Mouse (Mus musculus) CH12.LX (cell line): Measurements from ENCODE around the gene Olfr699. TPM values are rescaled to one million over a fixed set of nuclear protein-coding genes. Genes with fewer than 3 reads are reported as not detected.

ENCODE experiments used
- DNase-seq: peaks from one replicate; pipeline ENCODE4 v3.0.0-alpha.2; 2013; ENCODE audit errors: extremely low read depth
- H3K27ac ChIP-seq: 2 replicates; pipeline ENCODE4 v1.5.1; 2012; ENCODE audit warnings: low read depth, mild to moderate bottlenecking, control low read depth, moderate library complexity; ENCODE audit not compliant: insufficient read depth
- H3K27me3 ChIP-seq: replicated peaks from 2 replicates; pipeline ENCODE3; 2012; ENCODE audit warnings: inconsistent platforms
- H3K36me3 ChIP-seq, 2 experiments: replicated peaks in 1 of 2; 2 replicates each; pipeline versions ENCODE3 to v1.6.1; 2012; ENCODE audit warnings: inconsistent platforms in 1 of 2, low read length in 1 of 2, mild to moderate bottlenecking in 1 of 2, mixed read lengths in 1 of 2, moderate library complexity in 1 of 2; ENCODE audit not compliant: control insufficient read depth in 1 of 2, insufficient read depth in 1 of 2
- H3K4me1 ChIP-seq, 2 experiments: 2 replicates each; pipeline ENCODE4 v1.6.1; 2012; ENCODE audit warnings: inconsistent platforms in 1 of 2, moderate library complexity in 1 of 2; ENCODE audit not compliant: insufficient read depth in 2 of 2, control insufficient read depth in 1 of 2
- H3K4me2 ChIP-seq: 2 replicates; pipeline ENCODE4 v1.6.1; 2012; ENCODE audit warnings: low read depth, mild to moderate bottlenecking, control low read depth; ENCODE audit not compliant: poor library complexity, insufficient read depth, severe bottlenecking
- H3K4me3 ChIP-seq, 3 experiments: fragments of 150-350 bp in 1 of 3; sonication (generic) in 1 of 3; replicated peaks in 1 of 3; 2 replicates each; pipeline versions ENCODE3 to v1.5.1; 2011 to 2012; ENCODE audit warnings: low read depth in 2 of 3, low read length in 2 of 3, mild to moderate bottlenecking in 2 of 3, moderate library complexity in 2 of 3, control low read depth in 1 of 3, improper control_type of control experiment in 1 of 3, inconsistent platforms in 1 of 3, mixed read lengths in 1 of 3; ENCODE audit not compliant: poor library complexity in 1 of 3
- H3K79me2 ChIP-seq: replicated peaks from 2 replicates; pipeline ENCODE4 v1.6.1; 2012; ENCODE audit warnings: mild to moderate bottlenecking, moderate library complexity; ENCODE audit not compliant: control insufficient read depth, poor library complexity, insufficient read depth, severe bottlenecking; ENCODE audit errors: extremely low read depth
- H3K9ac ChIP-seq: 2 replicates; pipeline ENCODE4 v1.6.1; 2012; ENCODE audit warnings: low read depth, mild to moderate bottlenecking, control low read depth, moderate library complexity; ENCODE audit not compliant: insufficient read depth
- H3K9me3 ChIP-seq: replicated peaks from 2 replicates; pipeline ENCODE3; 2012; ENCODE audit warnings: low read length, inconsistent platforms, mixed read lengths
- BHLHE40 ChIP-seq: IDR thresholded peaks from 2 replicates; pipeline ENCODE4 v1.6.1; 2011; ENCODE audit warnings: mild to moderate bottlenecking, low read depth, low read length, improper control_type of control experiment
- CHD1 ChIP-seq: IDR thresholded peaks from 2 replicates; pipeline ENCODE4 v1.6.1; 2012; ENCODE audit warnings: low read depth, low read length, improper control_type of control experiment, inconsistent platforms
- CTCF ChIP-seq, 2 experiments: IDR thresholded peaks in 1 of 2; conservative IDR thresholded peaks in 1 of 2; 2 replicates each; pipeline ENCODE4 v1.5.1; 2011 to 2012; ENCODE audit warnings: low read depth in 2 of 2, low read length in 2 of 2, improper control_type of control experiment in 1 of 2, inconsistent platforms in 1 of 2, mild to moderate bottlenecking in 1 of 2, moderate library complexity in 1 of 2
- E2F4 ChIP-seq: IDR thresholded peaks from 2 replicates; pipeline ENCODE4 v1.6.1; 2011; ENCODE audit warnings: low read depth, low read length, improper control_type of control experiment; ENCODE audit not compliant: insufficient replicate concordance
- ELF1 ChIP-seq: IDR thresholded peaks from 2 replicates; pipeline ENCODE4 v1.6.1; 2014; ENCODE audit warnings: low read depth, mild to moderate bottlenecking, inconsistent platforms, low read length, improper control_type of control experiment
- EP300 ChIP-seq: IDR thresholded peaks from 2 replicates; pipeline ENCODE4 v1.6.1; 2011; ENCODE audit warnings: low read length, improper control_type of control experiment
- ETS1 ChIP-seq: conservative IDR thresholded peaks from 2 replicates; pipeline ENCODE4 v1.6.1; 2012; ENCODE audit warnings: low read depth, mild to moderate bottlenecking, inconsistent platforms, low read length, improper control_type of control experiment, moderate library complexity
- GABPA ChIP-seq: IDR thresholded peaks from 2 replicates; pipeline ENCODE4 v1.6.1; 2012; ENCODE audit warnings: low read depth, low read length, improper control_type of control experiment, inconsistent platforms; ENCODE audit not compliant: insufficient replicate concordance
- HCFC1 ChIP-seq: IDR thresholded peaks from 2 replicates; pipeline ENCODE4 v1.6.1; 2012; ENCODE audit warnings: low read depth, mild to moderate bottlenecking, inconsistent platforms, low read length, improper control_type of control experiment
- IRF4 ChIP-seq: IDR thresholded peaks from 2 replicates; pipeline ENCODE4 v1.6.1; 2014; ENCODE audit warnings: low read depth, mild to moderate bottlenecking, inconsistent platforms, low read length, improper control_type of control experiment
- JUN ChIP-seq: IDR thresholded peaks from 2 replicates; pipeline ENCODE4 v1.6.1; 2011; ENCODE audit warnings: low read depth, mild to moderate bottlenecking, low read length, improper control_type of control experiment, moderate library complexity; ENCODE audit not compliant: insufficient read depth
- MAFK ChIP-seq: IDR thresholded peaks from 2 replicates; pipeline ENCODE4 v1.6.1; 2011; ENCODE audit warnings: low read length, improper control_type of control experiment; ENCODE audit not compliant: insufficient replicate concordance
- MAX ChIP-seq: IDR thresholded peaks from 2 replicates; pipeline ENCODE4 v1.6.1; 2011; ENCODE audit warnings: low read length, improper control_type of control experiment
- MAZ ChIP-seq: IDR thresholded peaks from 2 replicates; pipeline ENCODE4 v1.6.1; 2012; ENCODE audit warnings: low read depth, mild to moderate bottlenecking, inconsistent platforms, low read length, improper control_type of control experiment, moderate library complexity
- MEF2A ChIP-seq: IDR thresholded peaks from 2 replicates; pipeline ENCODE4 v1.6.1; 2014; ENCODE audit warnings: low read depth, mild to moderate bottlenecking, inconsistent platforms, low read length, improper control_type of control experiment, borderline replicate concordance
- MYC ChIP-seq: IDR thresholded peaks from 2 replicates; pipeline ENCODE4 v1.6.1; 2011; ENCODE audit warnings: low read depth, mild to moderate bottlenecking, improper control_type of control experiment, low read length
- NRF1 ChIP-seq: IDR thresholded peaks from 2 replicates; pipeline ENCODE4 v1.6.1; 2014; ENCODE audit warnings: low read depth, mild to moderate bottlenecking, inconsistent platforms, low read length, improper control_type of control experiment, moderate library complexity
- PAX5 ChIP-seq: IDR thresholded peaks from 2 replicates; pipeline ENCODE4 v1.6.1; 2012; ENCODE audit warnings: low read length, inconsistent platforms, mixed read lengths
- POLR2AphosphoS2 ChIP-seq: IDR thresholded peaks from 2 replicates; pipeline ENCODE4 v1.6.1; 2011; ENCODE audit warnings: low read depth, low read length, improper control_type of control experiment
- RAD21 ChIP-seq: IDR thresholded peaks from 2 replicates; pipeline ENCODE4 v1.6.1; 2011; ENCODE audit warnings: low read depth, mild to moderate bottlenecking, low read length, improper control_type of control experiment, moderate library complexity
- RCOR1 ChIP-seq: conservative IDR thresholded peaks from 2 replicates; pipeline ENCODE4 v1.6.1; 2012; ENCODE audit warnings: low read depth, mild to moderate bottlenecking, inconsistent platforms, low read length, improper control_type of control experiment
- SIN3A ChIP-seq: IDR thresholded peaks from 2 replicates; pipeline ENCODE4 v1.6.1; 2012; ENCODE audit warnings: low read length, improper control_type of control experiment, inconsistent platforms
- SMC3 ChIP-seq: IDR thresholded peaks from 2 replicates; pipeline ENCODE4 v1.6.1; 2011; ENCODE audit warnings: low read depth, low read length, improper control_type of control experiment
- TBP ChIP-seq: conservative IDR thresholded peaks from 2 replicates; pipeline ENCODE4 v1.6.1; 2011; ENCODE audit warnings: low read depth, low read length, improper control_type of control experiment
- TCF12 ChIP-seq: IDR thresholded peaks from 2 replicates; pipeline ENCODE4 v1.6.1; 2014; ENCODE audit warnings: low read depth, mild to moderate bottlenecking, inconsistent platforms, low read length, improper control_type of control experiment
- USF2 ChIP-seq: conservative IDR thresholded peaks from 2 replicates; pipeline ENCODE4 v1.6.1; 2011; ENCODE audit warnings: low read depth, low read length, improper control_type of control experiment
- ZC3H11A ChIP-seq: IDR thresholded peaks from 2 replicates; pipeline ENCODE4 v1.6.1; 2012; ENCODE audit warnings: low read depth, mild to moderate bottlenecking, inconsistent platforms, low read length, improper control_type of control experiment
- ZKSCAN1 ChIP-seq: IDR thresholded peaks from 2 replicates; pipeline ENCODE4 v1.6.1; 2012; ENCODE audit warnings: low read depth, inconsistent platforms, low read length, improper control_type of control experiment, borderline replicate concordance
- dilution Hi-C: fragments of 300-500 bp; cut with MboI; formaldehyde crosslinking; loops from 2 replicates; pipeline ENCODE4 v1.14.3; 2020; ENCODE audit warnings: low sequenced_read_pairs; ENCODE audit not compliant: extremely low pct_unique_long_range_greater_than_20kb, extremely low pct_ligation_motif_present
- in situ Hi-C: fragments of 300-500 bp; cut with MboI; formaldehyde crosslinking; loops from 3 replicates; pipeline ENCODE4 v1.14.3; 2019; ENCODE audit warnings: low sequenced_read_pairs, low pct_ligation_motif_present, low pct_unique_long_range_greater_than_20kb, mixed read lengths
- polyA plus RNA-seq: library from polyadenylated mRNA; unstranded; fragments of >175 nt; gene quantifications from 2 replicates; pipeline ENCODE4 v1.2.1, GENCODE M21; 2012; ENCODE audit warnings: low read depth; ENCODE audit not compliant: insufficient read length
- total RNA-seq, 2 experiments: library from RNA; depleted of rRNA; stranded (reverse); fragments of 300-350 nt in 1 of 2; fragments of >200 nt in 1 of 2; gene quantifications; 2 replicates each; pipeline ENCODE4 v1.2.3; 2012 to 2014

The Olfr699 gene
- total and polyA plus RNA-seq, 3 experiments = not detected

GRCm38 (mm10) chr7:106818414-106818813 is 25.4 kb upstream of the Olfr699 start:
- no peaks in the 10 kb centered on the region for H3K9me3 ChIP-seq
- no peak for DNase-seq
- H3K9ac ChIP-seq = no peak overlapping the region
- dilution Hi-C loops (no loop called here), in situ Hi-C loops (no loop called here)
- H3K27me3 ChIP-seq = no peaks in the 10 kb centered on the region
- no peak for TF ChIP-seq E2F4
- no peak for TF ChIP-seq MYC
- no peak for TF ChIP-seq SIN3A
- TF ChIP-seq HCFC1 = no peak
- TF ChIP-seq MEF2A = no peak
- no peak for TF ChIP-seq BHLHE40
- no peak for TF ChIP-seq JUN
- H3K79me2 ChIP-seq = no peaks in the 10 kb centered on the region
- no peak overlapping the region for H3K4me2 ChIP-seq
- no peak overlapping the region for H3K27ac ChIP-seq
- no peak overlapping the region for H3K4me3 ChIP-seq
- no peaks in the 10 kb centered on the region for H3K4me1 ChIP-seq
- H3K36me3 ChIP-seq = no peaks in the 10 kb centered on the region

GRCm38 (mm10) chr7:106815775-106816174 is 22.8 kb upstream of the Olfr699 start:
- in situ Hi-C loops = no loop called here
- Histone ChIP-seq H3K27ac (no peak overlapping the region), H3K36me3 (no peaks in the 10 kb centered on the region), H3K4me1 (no peaks in the 10 kb centered on the region), H3K4me2 (no peak overlapping the region), H3K79me2 (no peaks in the 10 kb centered on the region), H3K9ac (no peak overlapping the region), H3K4me3 (no peak overlapping the region), H3K27me3 (no peaks in the 10 kb centered on the region), H3K9me3 (no peaks in the 10 kb centered on the region)
- TF ChIP-seq CTCF (conservative IDR thresholded peaks at IDR 0.05 in 1 of 2, IDR thresholded peaks at IDR 0.05 in 1 of 2; ENCODE audit: low read depth in 2 of 2, low read length in 2 of 2) (peak; percentile 56 to 79; a peak in 3 of 4 replicates), SIN3A (no peak), BHLHE40 (no peak), SMC3 (peak; percentile 75), TCF12 (no peak), GABPA (no peak), TBP (no peak), CHD1 (no peak), NRF1 (no peak), PAX5 (no peak), RAD21 (peak; percentile 79), POLR2AphosphoS2 (no peak), MAFK (no peak), ZC3H11A (peak; percentile 27; the same call in 1 of the 2 replicates), RCOR1 (no peak), ETS1 (no peak), MAZ (no peak), USF2 (no peak), IRF4 (0 out of 2 replicates have a peak, but pooled peaks have one; percentile 17), MAX (no peak), ELF1 (no peak), EP300 (no peak), E2F4 (no peak), ZKSCAN1 (no peak)
- DNase-seq = peak; percentile 62
- dilution Hi-C loops = no loop called here
